Comparison of ENCODE assay signal across 22 mouse cellular contexts in genomic region chr5:35785853-35786252, GRCm38 (mm10). TPM values are rescaled to one million over a fixed set of nuclear protein-coding genes. Genes with fewer than 3 reads are reported as not detected.
DNase-seq lines count a peak whose midpoint lies in the region; ATAC-seq and TF ChIP-seq lines count a peak whose summit lies in the region.
"Had no signal": no experiment of that assay in that cellular context is flagged by ENCODE, and none has a peak within 500 bp of the region (broad histone marks: within the 10 kb centered on the region; RNA-seq: fewer than 3 reads in every experiment).

No protein-coding gene starts in this region.

- intact Hi-C loops in heart, postnatal 14 days (cut with DNase I) = no loop called here

- in situ Hi-C loops in CH12.LX (cut with MboI; ENCODE audit: low pct_ligation_motif_present, low pct_unique_long_range_greater_than_20kb, low sequenced_read_pairs) = no loop called here

- no peak for ATAC-seq in heart, embryonic 12.5 days (ENCODE audit: insufficient number of reproducible peaks, low FRiP score)

- no peak for TF ChIP-seq EP300 in CH12.LX (IDR thresholded peaks at IDR 0.05; ENCODE audit: low read length)

- dilution Hi-C loops in CH12.LX (cut with MboI; ENCODE audit: extremely low pct_ligation_motif_present, extremely low pct_unique_long_range_greater_than_20kb, low sequenced_read_pairs) = no loop called here

- H3K4me2 ChIP-seq in heart, embryonic 12.5 days = no peak overlapping the region
- H3K4me2 ChIP-seq in CH12.LX (ENCODE audit: insufficient read depth, low read depth, poor library complexity, severe bottlenecking) = no peak overlapping the region
- H3K4me2 ChIP-seq: forebrain, embryonic 12.5 days; heart, embryonic 15.5 days; limb, embryonic 13.5 days; lung, embryonic 15.5 days; midbrain, embryonic 11.5 days; neural tube, embryonic 12.5 days had no signal

- peaks cover 9% of the 10 kb centered on the region; the same call in 1 of the 2 replicates for H3K4me1 ChIP-seq in heart, embryonic 12.5 days (replicated peaks)
- peaks cover 4 to 22% of the 10 kb centered on the region in 2 experiments; a peak in 3 of 4 replicates for H3K4me1 ChIP-seq in CH12.LX (ENCODE audit: control insufficient read depth in 1 of 2, insufficient read depth in 2 of 2)
- H3K4me1 ChIP-seq: limb, embryonic 13.5 days; lung, embryonic 15.5 days; neural tube, embryonic 12.5 days had no signal

- DNase-seq in cerebellum, adult 18-20 months = peak; percentile 35 to 51
- no peak for DNase-seq in cerebellum, adult 9-10 months
- DNase-seq in heart, postnatal 14 days = no peak
- DNase-seq in CH12.LX (ENCODE audit: extremely low read depth) = no peak
- peak; percentile 55 for DNase-seq in gastrocnemius, postnatal 10 days
- DNase-seq in left cerebral cortex, adult 8-10 months (ENCODE audit: low spot score in 2 of 2) = no peak
- no peak for DNase-seq in B cell, adult 2 months
- DNase-seq: adrenal gland, adult 8-10 months; cerebellum, adult 11 months; heart, adult 18-20 months; kidney, adult 9 months; thymus, postnatal 14 days had no signal

- WGBS in heart, embryonic 12.5 days = 56% methylated on average over 7 of the region's 7 CpGs

- no peaks in the 10 kb centered on the region; the same call in 1 of the 2 replicates for H3K9me3 ChIP-seq in heart, embryonic 12.5 days (replicated peaks)
- peaks cover 8% of the 10 kb centered on the region for H3K9me3 ChIP-seq in CH12.LX (replicated peaks; ENCODE audit: low read length)
- H3K9me3 ChIP-seq: forebrain, embryonic 12.5 days; heart, embryonic 15.5 days; limb, embryonic 13.5 days; lung, embryonic 15.5 days; neural tube, embryonic 12.5 days had no signal

- TF ChIP-seq CTCF in CH12.LX (conservative IDR thresholded peaks at IDR 0.05 in 1 of 2, IDR thresholded peaks at IDR 0.05 in 1 of 2; ENCODE audit: low read depth in 2 of 2, low read length in 2 of 2) = no peak

- no peaks in the 10 kb centered on the region for H3K79me2 ChIP-seq in CH12.LX (replicated peaks; ENCODE audit: control insufficient read depth, extremely low read depth, insufficient read depth, poor library complexity, severe bottlenecking)

- H3K9ac ChIP-seq in heart, embryonic 12.5 days = 0 out of 2 replicates have a peak overlapping the region, but pooled peaks have one; percentile 3
- no peak overlapping the region for H3K9ac ChIP-seq in CH12.LX (ENCODE audit: insufficient read depth, low read depth)
- H3K9ac ChIP-seq: forebrain, embryonic 12.5 days; heart, embryonic 15.5 days; limb, embryonic 13.5 days; liver, embryonic 14.5 days; lung, embryonic 15.5 days; neural tube, embryonic 12.5 days had no signal

- H3K27me3 ChIP-seq in heart, embryonic 12.5 days (replicated peaks) = 0 out of 2 replicates have a peak, but pooled peaks cover 11% of the 10 kb centered on the region
- peaks cover 11% of the 10 kb centered on the region for H3K27me3 ChIP-seq in CH12.LX (replicated peaks)
- H3K27me3 ChIP-seq: heart, embryonic 15.5 days; limb, embryonic 13.5 days; lung, embryonic 15.5 days; neural tube, embryonic 12.5 days had no signal

- no peak overlapping the region for H3K27ac ChIP-seq in heart, embryonic 12.5 days (ENCODE audit: poor library complexity, severe bottlenecking)
- H3K27ac ChIP-seq in CH12.LX (ENCODE audit: insufficient read depth, low read depth) = no peak overlapping the region
- H3K27ac ChIP-seq: forebrain, embryonic 12.5 days; heart, embryonic 15.5 days; limb, embryonic 13.5 days; liver, embryonic 14.5 days; lung, embryonic 15.5 days; macrophage; neural tube, embryonic 12.5 days had no signal

- no peak for TF ChIP-seq RAD21 in CH12.LX (IDR thresholded peaks at IDR 0.05; ENCODE audit: low read depth, low read length)

- no peak for TF ChIP-seq POLR2A in CH12.LX (IDR thresholded peaks at IDR 0.05; ENCODE audit: low read depth, low read length)

- no peak overlapping the region for H3K4me3 ChIP-seq in heart, embryonic 12.5 days
- H3K4me3 ChIP-seq in CH12.LX (replicated peaks in 1 of 3; ENCODE audit: low read depth in 2 of 3, low read length in 2 of 3, poor library complexity in 1 of 3) = no peak overlapping the region
- H3K4me3 ChIP-seq: forebrain, embryonic 12.5 days; heart, embryonic 15.5 days; limb, embryonic 13.5 days; lung, embryonic 15.5 days; neural tube, embryonic 12.5 days had no signal

- no peaks in the 10 kb centered on the region for H3K36me3 ChIP-seq in heart, embryonic 12.5 days
- no peaks in the 10 kb centered on the region for H3K36me3 ChIP-seq in CH12.LX (replicated peaks in 1 of 2; ENCODE audit: control insufficient read depth in 1 of 2, insufficient read depth in 1 of 2, low read length in 1 of 2)
- H3K36me3 ChIP-seq: forebrain, embryonic 12.5 days; heart, embryonic 15.5 days; limb, embryonic 13.5 days; lung, embryonic 15.5 days; neural tube, embryonic 12.5 days had no signal

TF ChIP-seq in CH12.LX, 34 proteins besides CTCF, POLR2A, EP300 and RAD21:
- TF ChIP-seq POLR2AphosphoS2 (IDR thresholded peaks at IDR 0.05; ENCODE audit: low read depth, low read length) (no peak), USF1 (IDR thresholded peaks at IDR 0.05; ENCODE audit: low read depth, low read length) (peak; percentile 19; the same call in 1 of the 2 replicates)

RNA-seq across cellular contexts. Expression of gene Ablim2, which starts 28.2 kb away (rescaled TPM):
- polyA plus RNA-seq in heart, embryonic 12.5 days (2016; fragmentation: Nextera tagmentation; extraction: Ambion mirVana) = 3.8 and 3.9 TPM in 2 replicates
- total RNA-seq in heart, postnatal 14 days (2021) = 10 to 100 TPM; 12.2 to 17.5 TPM
- total RNA-seq in CH12.LX (2012; rRNA removed) (3.7 and 11.0 TPM in 2 replicates), CH12.LX (2014; rRNA removed) (4.7 and 12.2 TPM in 2 replicates)
- 2.6 and 4.4 TPM in 2 replicates for polyA plus RNA-seq in CH12.LX (2012; ENCODE audit: insufficient read length, low read depth)
- 10 to 100 TPM; 51.3 to 68.7 TPM for total RNA-seq in gastrocnemius, postnatal 10 days (2021)
- 100 to 1,000 TPM; 168 to 199 (median 195) TPM for total RNA-seq in left cerebral cortex, adult 8-10 months (2022)
- total RNA-seq: monocyte, adult 5-6 weeks had no signal

RNA-seq across cellular contexts. Expression of gene Sh3tc1, which starts 46.1 kb away (rescaled TPM):
- polyA plus RNA-seq in heart, embryonic 12.5 days (2016; fragmentation: Nextera tagmentation; extraction: Ambion mirVana) = 10.0 and 10.4 TPM in 2 replicates
- total RNA-seq in heart, postnatal 14 days (2021) = 10 to 100 TPM in 1 of 2 experiments, 1 to 10 TPM in 1; 9.8 to 10.6 TPM
- total RNA-seq in CH12.LX (2012; rRNA removed) (0.85 and 0.97 TPM in 2 replicates), CH12.LX (2014; rRNA removed) (1.2 and 1.4 TPM in 2 replicates)
- 2.3 and 3.5 TPM in 2 replicates for polyA plus RNA-seq in CH12.LX (2012; ENCODE audit: insufficient read length, low read depth)
- total RNA-seq in gastrocnemius, postnatal 10 days (2021) = 1 to 10 TPM; 3.7 to 5.2 TPM
- 1 to 10 TPM; 1.6 to 5.9 (median 3.3) TPM for total RNA-seq in left cerebral cortex, adult 8-10 months (2022)

Comparison
In these comparisons a context has a peak if more than half of its experiments do, and no peak if none do; other contexts are left out.
1. DNase-seq: peak in cerebellum, adult 18-20 months (2 of 2) and gastrocnemius, postnatal 10 days (single experiment); none in cerebellum, adult 9-10 months (single experiment), heart, postnatal 14 days (0 of 2), CH12.LX (single experiment), left cerebral cortex, adult 8-10 months (0 of 2) and B cell, adult 2 months (0 of 2).